In the genomic region with DNA sequence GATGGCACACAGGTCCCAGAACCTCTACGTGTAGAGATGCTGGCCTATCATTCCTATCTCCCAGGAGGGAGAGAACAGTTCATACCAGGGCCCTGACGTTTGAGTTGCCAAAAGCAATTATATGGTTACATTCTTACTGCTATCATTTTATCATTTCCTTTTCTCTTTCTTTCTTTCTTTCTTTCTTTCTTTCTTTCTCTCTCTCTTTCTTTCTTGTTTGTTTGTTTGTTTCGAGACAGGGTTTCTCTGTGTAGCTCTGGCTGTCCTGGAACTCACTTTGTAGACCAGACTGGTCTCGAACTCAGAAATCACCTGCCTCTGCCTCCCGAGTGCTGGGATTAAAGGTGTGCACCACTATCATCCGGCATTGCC, we compare ENCODE assay signal across 8 mouse cellular contexts. TPM values are rescaled to one million over a fixed set of nuclear protein-coding genes. Genes with fewer than 3 reads are reported as not detected.
A peak's percentile ranks its signal among the peaks of the same experiment; 100 is the strongest.
DNase-seq lines count a peak whose midpoint lies in the region; ATAC-seq and TF ChIP-seq lines count a peak whose summit lies in the region.
"Not testable (repeated sequence)": the region's sequence is repeated elsewhere in the genome, so short reads cannot be mapped to it uniquely, and the experiment has no call there.

TSS of gene Cst6 (minus strand) at position 73 of the 372 bp plus-strand sequence.

- peak within 1 kb of the TSS; percentile 62 for H3K9ac ChIP-seq in forebrain, embryonic 13.5 days
- peak within 1 kb of the TSS; percentile 74 for H3K9ac ChIP-seq in heart, embryonic 12.5 days
- H3K9ac ChIP-seq in intestine, embryonic 15.5 days, result peak within 1 kb of the TSS; percentile 49
- H3K9ac ChIP-seq in liver, embryonic 16.5 days (ENCODE audit: low read depth, low read length), result peak within 1 kb of the TSS; percentile 35; the same call in 1 of the 2 replicates
- peak within 1 kb of the TSS; percentile 68 for H3K9ac ChIP-seq in midbrain, postnatal 0 days (replicated peaks; ENCODE audit: low read length, poor library complexity, severe bottlenecking)

- peak within 1 kb of the TSS; percentile 66 for H3K4me2 ChIP-seq in forebrain, embryonic 13.5 days
- peak within 1 kb of the TSS; percentile 90 for H3K4me2 ChIP-seq in heart, embryonic 12.5 days
- H3K4me2 ChIP-seq in intestine, embryonic 15.5 days (replicated peaks), result peak within 1 kb of the TSS; percentile 74
- H3K4me2 ChIP-seq in liver, embryonic 16.5 days (ENCODE audit: low read depth, low read length), result peak within 1 kb of the TSS; percentile 74
- H3K4me2 ChIP-seq in midbrain, postnatal 0 days (ENCODE audit: low read depth, low read length, poor library complexity, severe bottlenecking), result peak within 1 kb of the TSS; percentile 72

- not testable (repeated sequence) for H3K4me1 ChIP-seq in bone marrow, adult 2 months (ENCODE audit: control insufficient read depth, insufficient read depth, low read length); forebrain, embryonic 13.5 days; intestine, embryonic 15.5 days (replicated peaks); liver, embryonic 16.5 days (ENCODE audit: control insufficient read depth, low read depth, low read length); midbrain, postnatal 0 days (ENCODE audit: insufficient read depth, low read length)
- peaks cover 16% of the 10 kb centered on the region for H3K4me1 ChIP-seq in heart, embryonic 12.5 days (replicated peaks)
- H3K4me1 ChIP-seq in thymus, adult 2 months (replicated peaks; ENCODE audit: control insufficient read depth, insufficient read depth, low read length), result peaks cover 11% of the 10 kb centered on the region

- 65% methylated on average over 6 of the region's 6 CpGs for WGBS in bone marrow, adult 2 months
- 65% methylated on average over 6 of the region's 6 CpGs for WGBS in forebrain, embryonic 13.5 days
- WGBS in heart, embryonic 12.5 days, result 67% methylated on average over 6 of the region's 6 CpGs
- 60% methylated on average over 6 of the region's 6 CpGs for WGBS in intestine, embryonic 15.5 days
- WGBS in liver, embryonic 16.5 days (ENCODE audit: insufficient replicate concordance), result 54% methylated on average over 6 of the region's 6 CpGs
- WGBS in midbrain, postnatal 0 days, result 57% methylated on average over 6 of the region's 6 CpGs
- 85% methylated on average over 6 of the region's 6 CpGs for WGBS in thymus, adult 2 months

- not testable (repeated sequence) for DNase-seq in left cerebral cortex, postnatal 14 days (ENCODE audit: low spot score in 2 of 2); midbrain, postnatal 0 days (ENCODE audit: low spot score); thymus, adult 2 months

- not testable (repeated sequence) for H3K27ac ChIP-seq in bone marrow, adult 2 months (ENCODE audit: control insufficient read depth, insufficient read depth, low read depth, low read length, poor library complexity); forebrain, embryonic 13.5 days; heart, embryonic 12.5 days (ENCODE audit: poor library complexity, severe bottlenecking); intestine, embryonic 15.5 days; liver, embryonic 16.5 days (ENCODE audit: low read length); midbrain, postnatal 0 days (ENCODE audit: low read depth, low read length); thymus, adult 2 months (ENCODE audit: control insufficient read depth, insufficient read depth, low read length)

- peak within 1 kb of the TSS; percentile 13 for H3K4me3 ChIP-seq in bone marrow, adult 2 months (replicated peaks; ENCODE audit: control insufficient read depth, low read depth, low read length)
- peak within 1 kb of the TSS; percentile 36 for H3K4me3 ChIP-seq in forebrain, embryonic 13.5 days
- H3K4me3 ChIP-seq in heart, embryonic 12.5 days, result peak within 1 kb of the TSS; percentile 52
- H3K4me3 ChIP-seq in intestine, embryonic 15.5 days (replicated peaks), result peak within 1 kb of the TSS; percentile 40
- H3K4me3 ChIP-seq in liver, embryonic 16.5 days (ENCODE audit: low read depth, low read length), result peak within 1 kb of the TSS; percentile 50
- H3K4me3 ChIP-seq in midbrain, postnatal 0 days (ENCODE audit: low read depth, low read length), result peak within 1 kb of the TSS; percentile 41
- peak within 1 kb of the TSS; percentile 43 for H3K4me3 ChIP-seq in thymus, adult 2 months (ENCODE audit: control insufficient read depth, insufficient read depth, low read length)

- not testable (repeated sequence) for TF ChIP-seq CTCF in bone marrow, adult 2 months (IDR thresholded peaks at IDR 0.05; ENCODE audit: control insufficient read depth, insufficient read depth, low read length); midbrain, postnatal 0 days (IDR thresholded peaks at IDR 0.05); thymus, adult 2 months (IDR thresholded peaks at IDR 0.05; ENCODE audit: borderline replicate concordance, control insufficient read depth, extremely low read depth, insufficient read depth, low read length, poor library complexity)

- not testable (repeated sequence) for TF ChIP-seq POLR2A in bone marrow, adult 2 months (IDR thresholded peaks at IDR 0.05; ENCODE audit: borderline replicate concordance, control insufficient read depth, low read depth, low read length); thymus, adult 2 months (IDR thresholded peaks at IDR 0.05; ENCODE audit: control insufficient read depth, extremely low read depth, insufficient read depth, low read length, poor library complexity)

- ATAC-seq in forebrain, embryonic 13.5 days; heart, embryonic 12.5 days (ENCODE audit: insufficient number of reproducible peaks, low FRiP score); intestine, embryonic 15.5 days; liver, embryonic 16.5 days (ENCODE audit: low read depth); midbrain, postnatal 0 days (ENCODE audit: low FRiP score): not testable (repeated sequence)

- H3K27me3 ChIP-seq in forebrain, embryonic 13.5 days; heart, embryonic 12.5 days (replicated peaks); intestine, embryonic 15.5 days (replicated peaks); liver, embryonic 16.5 days (ENCODE audit: control insufficient read depth, insufficient read depth, low read depth, low read length); midbrain, postnatal 0 days (ENCODE audit: insufficient read depth, low read length); thymus, adult 2 months (ENCODE audit: control insufficient read depth, insufficient read depth, low read length): not testable (repeated sequence)

- not testable (repeated sequence) for H3K36me3 ChIP-seq in forebrain, embryonic 13.5 days (ENCODE audit: poor library complexity, severe bottlenecking); heart, embryonic 12.5 days; intestine, embryonic 15.5 days; liver, embryonic 16.5 days (ENCODE audit: control insufficient read depth, insufficient read depth); midbrain, postnatal 0 days (ENCODE audit: insufficient read depth, low read length); thymus, adult 2 months (ENCODE audit: control insufficient read depth, insufficient read depth, low read length)

- not testable (repeated sequence) for H3K9me3 ChIP-seq in forebrain, embryonic 13.5 days (replicated peaks); heart, embryonic 12.5 days (replicated peaks); intestine, embryonic 15.5 days; liver, embryonic 16.5 days (replicated peaks; ENCODE audit: control insufficient read depth, low read length); midbrain, postnatal 0 days (ENCODE audit: low read length)

- intact Hi-C loops in left cerebral cortex, postnatal 14 days (cut with DNase I), result loop anchor here (5.0 kb wide), 1 partner anchor 42 kb away; no protein-coding TSS in a partner anchor

RNA-seq across cellular contexts. Expression of gene Cst6, which starts in this region (rescaled TPM):
- not detected in 2 replicates for polyA plus RNA-seq in bone marrow, adult 2 months (2011; ENCODE audit: insufficient read depth, insufficient read length, low replicate concordance, missing spikeins)
- polyA plus RNA-seq in forebrain, embryonic 13.5 days (2015; fragmentation: Nextera tagmentation; extraction: Ambion mirVana), result 1.5 and 1.9 TPM in 2 replicates
- not detected in 2 replicates for polyA plus RNA-seq in heart, embryonic 12.5 days (2016; fragmentation: Nextera tagmentation; extraction: Ambion mirVana)
- polyA plus RNA-seq in intestine, embryonic 15.5 days (2015; fragmentation: Nextera tagmentation; extraction: Ambion mirVana), result 15.9 and 19.8 TPM in 2 replicates
- 10 to 100 TPM; 15.4 to 17.9 TPM for total RNA-seq in left cerebral cortex, postnatal 14 days (2021)
- 0.57 TPM in 1 of 2 replicates, not detected in the other for polyA plus RNA-seq in liver, embryonic 16.5 days (2015; fragmentation: Nextera tagmentation; extraction: Ambion mirVana)
- total RNA-seq in midbrain, postnatal 0 days (2014; rRNA removed), result 0.82 and 1.1 TPM in 2 replicates
- 13.1 and 14.9 TPM in 2 replicates for polyA plus RNA-seq in midbrain, postnatal 0 days (2015; fragmentation: Nextera tagmentation; extraction: Ambion mirVana)
- polyA plus RNA-seq in thymus, adult 2 months (2012; rRNA removed), result 60.2 and 101 TPM in 2 replicates
